Mouse (Mus musculus): ENCODE measurements at regions not wholly inside any gene's neighbourhood (a gene's known extent, or its start where the extent isn't known, plus 50 kb on each side); places are given as distances from the start of the nearest gene placed in this dataset.
"Not testable (repeated sequence)": the region's sequence is repeated elsewhere in the genome, so short reads cannot be mapped to it uniquely, and the experiment has no call there.

GRCm38 (mm10) chr12:115258744-115259143 lies 788.8 kb upstream of the Zfp386 start:
- CTCF ChIA-PET, result no interaction called here
- POLR2A ChIA-PET, result interaction anchor here in 1 of 4 experiments (0.5 kb wide), 1 partner anchor 143 kb away, joined by 3 read pairs; no protein-coding TSS in a partner anchor

GRCm38 (mm10) chr12:115262431-115262830 lies 785.1 kb upstream of the Zfp386 start:
- CTCF ChIA-PET, POLR2A ChIA-PET: not testable (repeated sequence)

DNA sequence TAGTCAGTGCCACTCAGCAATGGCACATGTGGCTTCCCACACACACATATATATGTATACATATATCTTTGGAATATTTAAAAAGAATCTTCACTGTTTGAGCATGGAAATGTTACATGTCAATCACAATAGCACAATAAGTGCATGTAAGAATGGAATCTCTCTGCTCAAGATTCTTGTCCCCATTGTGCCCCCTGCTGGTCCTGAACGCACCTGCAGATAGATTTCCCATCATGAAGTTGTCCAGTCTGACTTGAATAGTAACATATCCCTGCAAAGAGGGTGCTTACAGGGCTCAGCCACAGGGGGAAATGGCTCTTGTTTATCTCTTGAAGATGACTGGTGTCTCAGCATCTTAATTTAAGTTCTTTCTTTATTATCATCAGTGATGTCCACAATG lies 770.8 kb upstream of the Zfp386 start:
- CTCF ChIA-PET, POLR2A ChIA-PET: not testable (repeated sequence)

DNA sequence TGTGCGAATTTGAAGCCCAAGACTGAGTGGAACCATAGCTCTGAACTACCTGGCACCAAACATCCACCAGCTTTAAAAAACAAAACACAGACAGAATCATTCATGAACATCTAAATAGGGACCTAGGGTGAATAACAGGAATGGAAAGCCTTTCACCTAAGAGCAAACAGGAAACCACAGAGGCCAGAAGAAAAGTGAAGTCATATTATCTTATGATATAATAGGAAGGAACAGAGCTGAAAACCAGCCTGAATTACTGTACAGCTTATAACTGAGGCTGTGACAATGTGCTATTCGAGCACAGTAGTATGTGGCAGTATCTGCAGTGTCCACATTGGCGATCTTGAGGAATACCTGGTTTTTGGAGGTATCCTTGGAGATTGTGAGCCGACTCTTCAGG lies 753.8 kb upstream of the Zfp386 start:
- CTCF ChIA-PET, POLR2A ChIA-PET: not testable (repeated sequence)

DNA sequence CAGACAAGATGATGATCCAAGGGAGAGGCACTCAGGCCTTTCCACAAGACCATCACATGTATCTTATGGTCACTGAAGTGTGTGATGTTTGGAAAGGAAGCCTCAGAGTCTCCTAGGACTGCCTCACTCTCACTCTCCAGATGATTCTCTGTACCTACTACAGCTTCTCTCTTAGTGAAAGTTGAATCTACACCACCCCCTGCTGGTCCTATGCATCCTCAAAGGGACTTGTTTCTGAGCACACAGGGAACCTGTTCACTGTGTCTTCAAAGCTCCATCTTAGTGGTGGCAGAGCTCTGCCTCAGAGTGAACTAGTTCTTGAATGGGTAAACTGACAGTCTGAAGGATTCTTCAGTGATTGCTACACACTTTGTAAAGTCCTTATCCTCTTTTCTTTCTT lies 749.5 kb upstream of the Zfp386 start:
- POLR2A ChIA-PET, CTCF ChIA-PET: not testable (repeated sequence)

GRCm38 (mm10) chr12:115311956-115312355 lies 735.6 kb upstream of the Zfp386 start:
- POLR2A ChIA-PET, result no interaction called here
- CTCF ChIA-PET, result no interaction called here

GRCm38 (mm10) chr12:115312604-115313003 lies 734.9 kb upstream of the Zfp386 start:
- CTCF ChIA-PET, result not testable (repeated sequence)

GRCm38 (mm10) chr12:115320641-115321040 lies 726.9 kb upstream of the Zfp386 start:
- CTCF ChIA-PET, POLR2A ChIA-PET: not testable (repeated sequence)

More at GRCm38 (mm10) chr12:115312604-115313003, 734.9 kb upstream of the Zfp386 start:
- POLR2A ChIA-PET, result not testable (repeated sequence)

- ChIA-PET CTCF (no interaction called here), POLR2A (no interaction called here)
These were observed 719.1 kb upstream of the Zfp386 start for GRCm38 (mm10) chr12:115328439-115328838.

GRCm38 (mm10) chr12:115334770-115335169 lies 712.8 kb upstream of the Zfp386 start:
- CTCF ChIA-PET, POLR2A ChIA-PET: not testable (repeated sequence)

DNA sequence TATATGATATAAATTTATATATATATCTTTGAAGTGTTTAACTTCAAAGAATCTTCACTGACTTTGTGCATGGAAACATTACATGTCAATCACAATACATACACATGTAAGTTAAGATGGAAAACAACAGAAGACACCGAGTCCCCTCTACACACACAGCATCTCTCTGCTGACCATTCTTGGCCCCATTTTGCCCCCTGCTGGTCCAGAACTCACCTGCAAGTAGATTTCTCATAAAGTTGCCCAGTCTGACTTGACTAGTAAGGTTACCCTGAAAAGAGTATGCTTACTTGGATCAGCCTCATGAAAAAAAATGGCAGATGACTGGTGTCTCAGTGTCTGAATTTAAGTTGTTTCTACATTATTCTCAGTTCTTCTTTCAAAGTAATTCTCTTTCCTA lies 710.9 kb upstream of the Zfp386 start:
- ChIA-PET CTCF (no interaction called here), POLR2A (no interaction called here)

DNA sequence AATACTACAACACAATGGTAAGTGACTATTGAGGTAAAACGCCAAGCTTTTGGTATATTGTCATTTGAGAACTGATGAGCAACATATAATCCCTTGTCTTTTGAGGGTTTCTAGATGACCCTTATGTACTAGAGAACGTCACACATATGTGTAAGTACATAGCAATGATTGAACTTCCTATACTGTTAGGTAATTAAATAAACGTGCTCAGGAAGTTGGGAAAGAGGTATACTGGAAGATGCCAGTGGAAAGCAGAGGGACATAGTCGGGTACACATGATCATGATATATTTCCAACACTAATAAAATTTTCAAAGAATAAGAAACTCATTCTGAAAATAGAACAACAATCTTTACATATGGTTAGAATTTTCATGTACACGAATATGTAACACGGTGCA lies 701.4 kb upstream of the Zfp386 start:
- POLR2A ChIA-PET, CTCF ChIA-PET: not testable (repeated sequence)

DNA sequence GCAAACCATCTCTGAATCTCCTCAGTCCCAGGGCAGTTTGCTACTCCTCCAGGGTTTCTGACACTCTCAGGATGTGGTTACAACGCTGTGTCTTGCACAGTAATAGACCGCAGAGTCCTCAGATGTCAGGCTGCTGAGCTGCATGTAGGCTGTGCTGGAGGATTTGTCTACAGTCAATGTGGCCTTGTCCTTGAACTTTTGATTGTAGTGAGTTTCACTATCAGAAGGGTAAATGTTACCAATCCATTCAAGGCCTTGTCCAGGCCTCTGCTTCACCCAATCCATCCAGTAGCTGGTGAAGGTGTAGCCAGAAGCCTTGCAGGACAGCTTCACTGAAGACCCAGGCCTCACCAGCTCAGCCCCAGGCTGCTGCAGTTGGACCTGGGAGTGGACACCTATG lies 688.5 kb upstream of the Zfp386 start:
- POLR2A ChIA-PET, CTCF ChIA-PET: not testable (repeated sequence)

GRCm38 (mm10) chr12:115365628-115366027 lies 681.9 kb upstream of the Zfp386 start:
- POLR2A ChIA-PET, CTCF ChIA-PET: not testable (repeated sequence)

DNA sequence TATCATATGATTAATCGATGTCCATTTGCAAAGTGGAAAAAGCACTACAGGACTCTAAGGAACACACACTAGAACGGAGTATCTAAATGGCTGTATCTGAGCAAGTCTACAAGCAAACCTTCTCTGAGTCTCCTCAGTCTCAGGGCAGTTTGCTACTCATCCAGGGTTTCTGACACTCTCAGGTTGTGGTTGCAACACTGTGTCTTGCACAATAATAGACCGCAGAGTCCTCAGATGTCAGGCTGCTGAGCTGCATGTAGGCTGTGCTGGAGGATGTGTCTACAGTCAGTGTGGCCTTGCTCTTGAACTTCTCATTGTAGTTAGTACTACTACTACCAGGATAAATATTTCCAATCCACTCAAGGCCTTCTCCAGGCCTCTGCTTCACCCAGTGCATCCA lies 675.7 kb upstream of the Zfp386 start:
- CTCF ChIA-PET, POLR2A ChIA-PET: not testable (repeated sequence)

DNA sequence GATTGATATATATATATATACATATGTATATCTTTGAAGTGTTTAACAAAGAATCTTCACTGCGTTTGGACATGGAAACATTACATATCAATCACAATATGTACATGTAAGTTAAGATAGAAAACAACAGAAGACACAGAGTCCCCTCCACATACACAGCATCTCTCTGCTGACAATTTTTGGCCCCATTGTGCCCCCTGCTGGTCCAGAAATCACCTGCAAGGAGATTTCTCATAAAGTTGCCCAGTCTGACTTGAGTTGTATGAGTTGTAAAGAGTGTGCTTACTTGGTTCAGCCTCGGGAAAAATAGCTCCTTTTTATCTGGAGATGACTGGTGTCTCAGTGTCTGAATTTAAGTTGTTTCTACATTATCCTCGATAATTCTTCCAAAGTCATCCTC lies 674.5 kb upstream of the Zfp386 start:
- POLR2A ChIA-PET, CTCF ChIA-PET: not testable (repeated sequence)

DNA sequence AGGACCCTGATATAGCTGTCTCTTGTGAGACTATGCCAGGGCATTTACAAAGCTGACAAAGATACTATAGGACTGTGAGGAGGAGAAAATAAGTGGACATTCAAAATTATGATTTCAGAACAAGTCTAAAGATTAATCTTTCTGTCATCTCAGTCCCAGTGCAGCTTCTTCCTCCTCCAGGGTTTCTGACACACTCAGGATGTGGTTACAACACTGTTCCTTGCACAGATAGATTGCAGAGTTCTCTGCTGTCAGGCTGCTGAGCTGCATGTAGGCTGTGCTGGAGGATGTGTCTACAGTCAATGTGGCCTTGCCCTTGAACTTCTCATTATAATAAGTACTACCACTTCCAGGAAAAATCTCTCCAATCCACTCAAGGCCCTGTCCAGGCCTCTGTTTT lies 661.0 kb upstream of the Zfp386 start:
- POLR2A ChIA-PET, CTCF ChIA-PET: not testable (repeated sequence)

DNA sequence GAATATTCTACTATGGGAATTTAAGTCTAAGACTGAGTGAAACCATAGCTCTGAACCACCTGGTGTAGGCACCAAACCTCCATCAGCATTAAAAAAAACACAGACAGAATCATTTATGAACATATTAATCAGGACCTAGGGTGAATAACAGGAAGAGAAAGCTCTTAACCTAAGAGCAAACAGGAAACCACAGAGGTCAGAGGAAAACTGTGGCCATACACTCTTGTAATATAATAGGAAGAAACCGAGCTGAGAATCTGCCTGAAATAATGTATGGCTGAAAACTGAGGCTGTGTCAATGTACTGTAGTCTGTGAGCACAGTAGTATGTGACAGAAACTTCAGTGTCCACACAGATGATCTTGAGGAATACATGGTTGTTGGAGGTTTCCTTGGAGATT lies 643.4 kb upstream of the Zfp386 start:
- ChIA-PET CTCF (no interaction called here), POLR2A (no interaction called here)

DNA sequence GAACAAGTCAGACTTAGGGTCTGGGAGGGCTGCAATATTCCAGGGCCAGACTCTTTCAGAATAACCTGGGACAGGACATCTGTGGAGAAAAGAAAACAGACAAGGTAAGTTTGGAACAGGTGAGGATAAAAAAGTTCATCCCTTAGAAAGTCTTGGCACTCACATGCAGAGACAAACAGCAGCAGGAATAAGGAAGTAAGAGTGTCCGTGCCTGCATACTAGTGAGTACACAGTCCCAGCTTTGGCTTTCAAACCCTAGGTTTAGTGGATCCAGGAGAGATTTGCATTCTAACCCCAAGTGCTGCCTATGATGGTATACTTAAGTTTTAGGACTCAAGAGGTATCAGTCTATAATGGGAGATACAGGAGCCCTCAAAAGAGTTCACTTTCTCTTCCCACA lies 642.9 kb upstream of the Zfp386 start:
- CTCF ChIA-PET, result no interaction called here

GRCm38 (mm10) chr12:115446247-115446646 lies 601.3 kb upstream of the Zfp386 start:
- POLR2A ChIA-PET, CTCF ChIA-PET: not testable (repeated sequence)

More for the DNA sequence above, 642.9 kb upstream of the Zfp386 start:
- POLR2A ChIA-PET, result no interaction called here

GRCm38 (mm10) chr12:115452626-115453025 lies 594.9 kb upstream of the Zfp386 start:
- CTCF ChIA-PET, POLR2A ChIA-PET: not testable (repeated sequence)

DNA sequence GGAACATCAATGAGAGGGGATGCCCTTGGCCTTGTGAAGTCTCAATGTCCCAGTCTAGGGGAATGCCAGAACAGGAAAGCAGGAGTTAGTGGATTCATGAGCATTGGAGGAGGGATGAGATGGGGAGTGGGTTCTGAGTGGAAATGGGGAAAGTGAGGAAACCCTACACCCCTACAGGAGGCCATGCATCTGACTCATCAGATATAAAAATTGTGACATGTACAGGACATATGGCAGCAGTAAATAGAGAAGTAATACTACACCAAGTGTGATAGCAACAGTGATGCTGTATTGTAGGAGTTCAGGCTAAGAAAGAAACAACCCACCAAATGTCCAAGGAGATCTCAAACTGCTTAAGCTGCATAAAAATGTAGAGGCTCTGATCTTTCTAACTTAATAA lies 582.7 kb upstream of the Zfp386 start:
- POLR2A ChIA-PET, CTCF ChIA-PET: not testable (repeated sequence)

DNA sequence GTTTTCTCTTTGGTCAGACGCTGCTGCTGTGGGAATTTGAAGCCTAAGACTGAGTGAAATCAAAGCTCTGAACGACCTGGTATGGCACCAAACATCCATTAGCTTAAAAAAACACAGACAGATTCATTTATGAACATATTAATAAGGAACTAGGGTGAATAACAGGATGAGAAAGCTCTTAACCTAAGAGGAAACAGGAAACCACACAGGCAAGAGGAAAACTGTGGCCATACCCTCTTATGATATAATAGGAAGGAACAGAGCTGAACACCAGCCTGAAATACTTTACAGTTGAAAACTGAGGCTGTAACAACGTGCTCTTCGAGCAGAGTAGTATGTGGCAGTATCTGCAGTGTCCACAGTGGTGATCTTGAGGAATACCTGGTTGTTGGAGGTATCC lies 579.5 kb upstream of the Zfp386 start:
- POLR2A ChIA-PET, result not testable (repeated sequence)

More for the DNA sequence above, 579.5 kb upstream of the Zfp386 start:
- CTCF ChIA-PET, result not testable (repeated sequence)
